Comparison of ENCODE assay signal across 8 mouse cellular contexts in genomic region chr11:97361948-97362648, GRCm38 (mm10). TPM values are rescaled to one million over a fixed set of nuclear protein-coding genes. Genes with fewer than 3 reads are reported as not detected.
DNase-seq lines count a peak whose midpoint lies in the region; ATAC-seq and TF ChIP-seq lines count a peak whose summit lies in the region.

TSS of gene Socs7 (plus strand) at chr11:97362551.

- TF ChIP-seq RAD21 in MEL (IDR thresholded peaks at IDR 0.05; ENCODE audit: low read depth, low read length): no peak

- peaks cover 9 to 28% of the 10 kb centered on the region in 2 experiments for H3K4me1 ChIP-seq in MEL (ENCODE audit: control insufficient read depth in 1 of 2, insufficient read depth in 2 of 2, low read length in 2 of 2)
- H3K4me1 ChIP-seq in cerebellum, adult 2 months (ENCODE audit: control insufficient read depth, insufficient read depth, low read length): peaks cover 5% of the 10 kb centered on the region; the same call in 1 of the 2 replicates
- H3K4me1 ChIP-seq in hindbrain, embryonic 10.5 days (replicated peaks): peaks cover 39% of the 10 kb centered on the region
- H3K4me1 ChIP-seq in lung, postnatal 0 days (ENCODE audit: insufficient read depth, low read depth, low read length): peaks cover 16% of the 10 kb centered on the region; the same call in 1 of the 2 replicates

- H3K9ac ChIP-seq in MEL (ENCODE audit: control insufficient read depth, low read depth, low read length, poor library complexity, severe bottlenecking): peak within 1 kb of the TSS; percentile 98
- H3K9ac ChIP-seq in lung, postnatal 0 days (replicated peaks; ENCODE audit: low read depth): peak within 1 kb of the TSS; percentile 94

- H3K27me3 ChIP-seq in MEL (ENCODE audit: control insufficient read depth in 1 of 2, insufficient read depth in 2 of 2, low read length in 2 of 2): no peaks in the 10 kb centered on the region
- H3K27me3 ChIP-seq in cerebellum, adult 2 months (ENCODE audit: control insufficient read depth, insufficient read depth, low read length): no peaks in the 10 kb centered on the region
- H3K27me3 ChIP-seq in hindbrain, embryonic 10.5 days (ENCODE audit: insufficient read depth, poor library complexity, severe bottlenecking): no peaks in the 10 kb centered on the region
- H3K27me3 ChIP-seq in lung, postnatal 0 days (replicated peaks; ENCODE audit: insufficient read depth, low read length): no peaks in the 10 kb centered on the region

- ATAC-seq in lung, postnatal 0 days: peak; percentile 97

- TF ChIP-seq CTCF in MEL (IDR thresholded peaks at IDR 0.05 in 2 of 3, conservative IDR thresholded peaks at IDR 0.05 in 1 of 3; ENCODE audit: control insufficient read depth in 1 of 3, insufficient read depth in 1 of 3, low read depth in 2 of 3, low read length in 3 of 3, poor library complexity in 1 of 3, severe bottlenecking in 1 of 3): no peak
- no peak for TF ChIP-seq CTCF in cerebellum, adult 2 months (IDR thresholded peaks at IDR 0.05; ENCODE audit: borderline replicate concordance, insufficient read depth, low read depth, low read length)
- TF ChIP-seq CTCF in lung, postnatal 0 days (IDR thresholded peaks at IDR 0.05): no peak

- H3K9me3 ChIP-seq in MEL (replicated peaks; ENCODE audit: insufficient read depth, low read length): no peaks in the 10 kb centered on the region
- no peaks in the 10 kb centered on the region for H3K9me3 ChIP-seq in hindbrain, embryonic 10.5 days
- no peaks in the 10 kb centered on the region for H3K9me3 ChIP-seq in lung, postnatal 0 days (ENCODE audit: low read length)

- WGBS in cerebellum, adult 2 months: under 1% methylated on average over 37 of the region's 81 CpGs
- WGBS in hindbrain, embryonic 10.5 days: under 1% methylated on average over 73 of the region's 81 CpGs
- under 1% methylated on average over 25 of the region's 81 CpGs for WGBS in lung, postnatal 0 days

- H3K27ac ChIP-seq in MEL (ENCODE audit: control insufficient read depth, low read depth, low read length): peak within 1 kb of the TSS; percentile 76
- peak within 1 kb of the TSS; percentile 99 for H3K27ac ChIP-seq in cerebellum, adult 2 months (ENCODE audit: insufficient read depth, low read length)
- H3K27ac ChIP-seq in hindbrain, embryonic 10.5 days: peak within 1 kb of the TSS; percentile 96
- H3K27ac ChIP-seq in lung, postnatal 0 days (ENCODE audit: low read length): peak within 1 kb of the TSS; percentile 88

- TF ChIP-seq POLR2A in MEL (IDR thresholded peaks at IDR 0.05; ENCODE audit: control insufficient read depth in 1 of 2, insufficient read depth in 1 of 2, low read depth in 1 of 2, low read length in 2 of 2, poor library complexity in 1 of 2): peak; percentile 69 to 96; a peak in 3 of 4 replicates
- peak; percentile 75; the same call in 1 of the 2 replicates for TF ChIP-seq POLR2A in cerebellum, adult 2 months (IDR thresholded peaks at IDR 0.05; ENCODE audit: borderline replicate concordance, insufficient read depth, low read length)

- H3K4me3 ChIP-seq in MEL (ENCODE audit: control insufficient read depth in 1 of 2, insufficient read depth in 1 of 2, low read depth in 2 of 2, low read length in 2 of 2): peak within 1 kb of the TSS; percentile 94 to 97
- peak within 1 kb of the TSS; percentile 86 for H3K4me3 ChIP-seq in cerebellum, adult 2 months (replicated peaks; ENCODE audit: insufficient read depth, low read depth, low read length)
- H3K4me3 ChIP-seq in hindbrain, embryonic 10.5 days: peak within 1 kb of the TSS; percentile 100
- peak within 1 kb of the TSS; percentile 97 for H3K4me3 ChIP-seq in lung, postnatal 0 days (ENCODE audit: low read depth, low read length)

- DNase-seq in MEL (ENCODE audit: low read depth, low spot score): peak; percentile 97
- DNase-seq in cerebellum, adult 2 months: peak; percentile 96 to 97
- peak; percentile 89 for DNase-seq in forelimb bud, embryonic 11.5 days (ENCODE audit: low read depth, low spot score)
- peak; percentile 94 for DNase-seq in hindbrain, embryonic 10.5 days (ENCODE audit: low spot score)
- peak; percentile 94 for DNase-seq in layer of hippocampus, adult 9-11 months
- peak; percentile 97 for DNase-seq in lung, postnatal 0 days (ENCODE audit: low spot score)
- peak; percentile 91 for DNase-seq in ovary, postnatal 14 days (ENCODE audit: low spot score)
- DNase-seq in thymus, postnatal 14 days: peak; percentile 96

- peak in 1 of 2 experiments; percentile 21; a peak in 1 of 4 replicates for TF ChIP-seq EP300 in MEL (IDR thresholded peaks at IDR 0.05; ENCODE audit: low read depth in 1 of 2, low read length in 2 of 2)
- no peak for TF ChIP-seq EP300 in lung, postnatal 0 days (IDR thresholded peaks at IDR 0.05)

- H3K4me2 ChIP-seq in lung, postnatal 0 days (replicated peaks; ENCODE audit: low read depth, low read length): peak within 1 kb of the TSS; percentile 92

- H3K36me3 ChIP-seq in MEL (ENCODE audit: control insufficient read depth in 1 of 2, insufficient read depth in 2 of 2, low read length in 2 of 2): peaks cover 5 to 15% of the 10 kb centered on the region in 2 experiments
- 0 out of 2 replicates have a peak, but pooled peaks cover under 1% of the 10 kb centered on the region for H3K36me3 ChIP-seq in hindbrain, embryonic 10.5 days
- H3K36me3 ChIP-seq in lung, postnatal 0 days (ENCODE audit: insufficient read depth, low read length): no peaks in the 10 kb centered on the region

- peaks cover 46% of the 10 kb centered on the region for H3K79me2 ChIP-seq in MEL (ENCODE audit: control insufficient read depth, insufficient read depth, low read length, poor library complexity)

TF ChIP-seq in MEL, 35 proteins besides CTCF, POLR2A, EP300 and RAD21:
- TF ChIP-seq UBTF (IDR thresholded peaks at IDR 0.05; ENCODE audit: borderline replicate concordance, insufficient read depth, low read depth, low read length) (peak; percentile 89; the same call in 1 of the 2 replicates), MXI1 (IDR thresholded peaks at IDR 0.05; ENCODE audit: low read depth, low read length) (peak; percentile 55; the same call in 1 of the 2 replicates), ELF1 (IDR thresholded peaks at IDR 0.05; ENCODE audit: low read depth, low read length) (peak; percentile 60), POLR2AphosphoS5 (IDR thresholded peaks at IDR 0.05; ENCODE audit: borderline replicate concordance, low read depth, low read length) (no peak), POLR2AphosphoS2 (IDR thresholded peaks at IDR 0.05; ENCODE audit: low read length) (peak; percentile 91), SIN3A (IDR thresholded peaks at IDR 0.05; ENCODE audit: low read length) (peak; percentile 40; the same call in 1 of the 2 replicates), TCF12 (IDR thresholded peaks at IDR 0.05; ENCODE audit: low read depth, low read length) (peak; percentile 68; the same call in 1 of the 2 replicates), ZMIZ1 (IDR thresholded peaks at IDR 0.05; ENCODE audit: low read depth, low read length) (peak; percentile 77), MEF2A (IDR thresholded peaks at IDR 0.05; ENCODE audit: extremely low read depth, insufficient replicate concordance, low read depth, low read length, poor library complexity, severe bottlenecking) (no peak), USF1 (IDR thresholded peaks at IDR 0.05; ENCODE audit: low read depth, low read length) (no peak), USF2 (IDR thresholded peaks at IDR 0.05; ENCODE audit: borderline replicate concordance in 1 of 2, insufficient read depth in 1 of 2, low read depth in 1 of 2, low read length in 2 of 2) (no peak), TBP (IDR thresholded peaks at IDR 0.05; ENCODE audit: low read depth, low read length) (peak; percentile 75), NRF1 (IDR thresholded peaks at IDR 0.05; ENCODE audit: insufficient read depth, low read depth, low read length, poor library complexity, severe bottlenecking) (peak; percentile 86), MAZ (IDR thresholded peaks at IDR 0.05; ENCODE audit: low read depth, low read length) (peak; percentile 90; the same call in 1 of the 2 replicates), RCOR1 (IDR thresholded peaks at IDR 0.05; ENCODE audit: low read depth, low read length) (0 out of 2 replicates have a peak, but pooled peaks have one; percentile 32), HCFC1 (IDR thresholded peaks at IDR 0.05; ENCODE audit: low read depth, low read length) (peak; percentile 80), NELFE (IDR thresholded peaks at IDR 0.05; ENCODE audit: low read depth, low read length) (peak; percentile 92), ZNF384 (IDR thresholded peaks at IDR 0.05; ENCODE audit: low read depth, low read length) (no peak), MAX (IDR thresholded peaks at IDR 0.05; ENCODE audit: low read length) (0 out of 2 replicates have a peak, but pooled peaks have one; percentile 19)

RNA-seq across cellular contexts. Expression of gene Socs7, which starts in this region (rescaled TPM):
- total RNA-seq in MEL (2012; rRNA removed): 18.7 and 21.0 TPM in 2 replicates
- 10 to 100 TPM in 1 of 2 experiments, not detected in 1; 19.3 TPM for polyA plus RNA-seq in MEL (2012; ENCODE audit: insufficient read depth in 1 of 2, insufficient read length in 2 of 2, low read depth in 1 of 2, low replicate concordance in 2 of 2, missing spikeins in 1 of 2)
- 54.3 and 61.2 TPM in 2 replicates for polyA plus RNA-seq in cerebellum, adult 2 months (2012; rRNA removed)
- 3.9 and 4.6 TPM in 2 replicates for polyA plus RNA-seq in hindbrain, embryonic 10.5 days (2016; fragmentation: Nextera tagmentation; extraction: Ambion mirVana)
- polyA plus RNA-seq in lung, postnatal 0 days (2015; fragmentation: Nextera tagmentation; extraction: Ambion mirVana): 2.4 and 2.5 TPM in 2 replicates

Comparison
In these comparisons a context has a peak if more than half of its experiments do, and no peak if none do; other contexts are left out.
1. Peak in every context shown above with its lines: DNase-seq, ATAC-seq, H3K4me3 ChIP-seq and H3K27ac ChIP-seq.